Mouse (Mus musculus) myocyte (in vitro differentiated cells): ENCODE data around the gene Susd5.

ENCODE experiments used
- MAX ChIP-seq: IDR thresholded peaks from one replicate; pipeline ENCODE4 v1.6.1; 2011; ENCODE audit warnings: low read depth, mild to moderate bottlenecking, control low read depth
- POLR2A ChIP-seq: IDR thresholded peaks from one replicate; pipeline ENCODE4 v1.6.1; 2011; ENCODE audit warnings: low read depth, mild to moderate bottlenecking, control low read depth, moderate library complexity; ENCODE audit not compliant: insufficient read length
- POLR2AphosphoS2 ChIP-seq: IDR thresholded peaks from one replicate; pipeline ENCODE4 v1.6.1; 2011; ENCODE audit warnings: low read depth, control low read depth; ENCODE audit not compliant: insufficient read length
- TCF12 ChIP-seq: IDR thresholded peaks from one replicate; pipeline ENCODE4 v1.6.1; 2011; ENCODE audit warnings: mild to moderate bottlenecking, control low read depth; ENCODE audit not compliant: poor library complexity, insufficient read depth, severe bottlenecking
- USF1 ChIP-seq: IDR thresholded peaks from one replicate; pipeline ENCODE4 v1.6.1; 2011; ENCODE audit warnings: low read depth, mild to moderate bottlenecking, control low read depth, moderate library complexity

DNA sequence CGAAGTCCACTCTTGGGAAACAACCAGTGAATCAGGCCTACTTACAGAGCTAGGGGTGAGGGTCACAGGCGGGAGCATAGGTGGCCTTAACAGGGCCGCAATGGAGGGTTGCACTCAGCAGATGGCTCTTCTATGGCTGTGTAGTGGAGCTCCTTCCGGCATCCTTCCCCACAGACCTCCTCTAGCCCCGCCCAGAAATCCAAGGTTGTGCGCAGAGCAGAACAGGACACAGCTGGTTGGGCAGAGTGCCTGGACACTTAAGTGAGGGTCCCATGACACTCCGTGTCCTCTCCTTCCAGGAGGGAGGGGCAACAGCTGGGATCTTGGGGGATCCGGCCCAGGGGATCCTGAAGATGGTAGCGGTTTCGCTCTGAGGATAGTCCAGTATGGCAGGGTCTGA lies 10.9 kb upstream of the Susd5 start, which contains the start of gene Fbxl2:
- TF ChIP-seq USF1, result no peak
- no peak for TF ChIP-seq TCF12
- no peak for TF ChIP-seq POLR2A
- no peak for TF ChIP-seq POLR2AphosphoS2
- no peak for TF ChIP-seq MAX
